Mouse (Mus musculus): Measurements from ENCODE around the gene 4930402H24Rik. TPM values are rescaled to one million over a fixed set of nuclear protein-coding genes. Genes with fewer than 3 reads are reported as not detected.

4930402H24Rik gene
- polyA plus RNA-seq, 1 experiment from 2014 or later, result 112 TPM

GRCm38 (mm10) chr2:130849688-130850087 lies 56.5 kb downstream of the 4930402H24Rik start:
- WGBS, result 78% methylated on average over 4 of the region's 4 CpGs
- no peak overlapping the region for H3K9ac ChIP-seq (replicated peaks)
- H3K4me1 ChIP-seq (replicated peaks), result no peaks in the 10 kb centered on the region
- no peaks in the 10 kb centered on the region for H3K9me3 ChIP-seq
- ATAC-seq, result no peak
- H3K27me3 ChIP-seq, result no peaks in the 10 kb centered on the region
- no peak overlapping the region for H3K27ac ChIP-seq
- H3K36me3 ChIP-seq, result no peaks in the 10 kb centered on the region
- no peak overlapping the region for H3K4me2 ChIP-seq (replicated peaks)
- no peak overlapping the region for H3K4me3 ChIP-seq (replicated peaks)

DNA sequence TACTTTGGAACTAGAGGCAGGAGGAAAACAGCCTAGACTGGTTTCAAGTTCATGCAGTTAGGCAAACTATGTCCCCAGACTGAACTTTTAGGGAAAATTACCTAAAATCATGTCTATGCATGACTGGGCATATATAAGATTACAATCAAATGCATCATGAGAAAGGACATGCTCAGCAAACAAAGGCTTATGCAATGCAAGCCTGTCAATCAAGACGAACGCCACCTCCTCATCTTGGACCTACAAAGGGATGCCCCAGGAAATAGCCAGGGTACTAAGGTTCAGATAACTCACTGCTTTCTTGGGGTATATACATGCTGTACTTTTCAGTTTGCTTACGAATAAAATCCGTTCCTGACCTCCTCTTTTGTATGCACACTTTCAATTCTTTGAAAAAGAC lies 57.9 kb downstream of the 4930402H24Rik start:
- no peak overlapping the region for H3K4me2 ChIP-seq (replicated peaks)
- WGBS, result 85% methylated on average over 4 of the region's 4 CpGs
- no peaks in the 10 kb centered on the region for H3K9me3 ChIP-seq
- H3K27me3 ChIP-seq, result no peaks in the 10 kb centered on the region
- no peak overlapping the region for H3K4me3 ChIP-seq (replicated peaks)
- no peaks in the 10 kb centered on the region for H3K4me1 ChIP-seq (replicated peaks)
- no peak overlapping the region for H3K9ac ChIP-seq (replicated peaks)
- no peak for ATAC-seq
- no peaks in the 10 kb centered on the region for H3K36me3 ChIP-seq
- H3K27ac ChIP-seq, result no peak overlapping the region

- H3K4me2 ChIP-seq (replicated peaks), result no peak overlapping the region
- H3K4me1 ChIP-seq (replicated peaks), result peaks cover 6% of the 10 kb centered on the region
- H3K27me3 ChIP-seq, result no peaks in the 10 kb centered on the region
- no peak overlapping the region for H3K9ac ChIP-seq (replicated peaks)
- H3K4me3 ChIP-seq (replicated peaks), result no peak overlapping the region
- 76% methylated on average over 2 of the region's 2 CpGs for WGBS
- H3K36me3 ChIP-seq, result no peaks in the 10 kb centered on the region
- H3K27ac ChIP-seq, result no peak overlapping the region
- no peak for ATAC-seq
- H3K9me3 ChIP-seq, result no peaks in the 10 kb centered on the region
These were observed 62.6 kb downstream of the 4930402H24Rik start for GRCm38 (mm10) chr2:130843623-130844022.

GRCm38 (mm10) chr2:130840846-130841245 lies 65.4 kb downstream of the 4930402H24Rik start:
- H3K9ac ChIP-seq (replicated peaks), result peak overlapping the region; percentile 97
- no peaks in the 10 kb centered on the region for H3K9me3 ChIP-seq
- H3K4me1 ChIP-seq (replicated peaks), result peaks cover 26% of the 10 kb centered on the region
- peak overlapping the region; percentile 96 for H3K4me3 ChIP-seq (replicated peaks)
- H3K4me2 ChIP-seq (replicated peaks), result peak overlapping the region; percentile 69
- H3K36me3 ChIP-seq, result peaks cover 11% of the 10 kb centered on the region; the same call in 1 of the 2 replicates
- H3K27ac ChIP-seq, result peak overlapping the region; percentile 99
- no peaks in the 10 kb centered on the region for H3K27me3 ChIP-seq
- WGBS, result 3% methylated on average over 4 of the region's 4 CpGs
- peak; percentile 78 for ATAC-seq

DNA sequence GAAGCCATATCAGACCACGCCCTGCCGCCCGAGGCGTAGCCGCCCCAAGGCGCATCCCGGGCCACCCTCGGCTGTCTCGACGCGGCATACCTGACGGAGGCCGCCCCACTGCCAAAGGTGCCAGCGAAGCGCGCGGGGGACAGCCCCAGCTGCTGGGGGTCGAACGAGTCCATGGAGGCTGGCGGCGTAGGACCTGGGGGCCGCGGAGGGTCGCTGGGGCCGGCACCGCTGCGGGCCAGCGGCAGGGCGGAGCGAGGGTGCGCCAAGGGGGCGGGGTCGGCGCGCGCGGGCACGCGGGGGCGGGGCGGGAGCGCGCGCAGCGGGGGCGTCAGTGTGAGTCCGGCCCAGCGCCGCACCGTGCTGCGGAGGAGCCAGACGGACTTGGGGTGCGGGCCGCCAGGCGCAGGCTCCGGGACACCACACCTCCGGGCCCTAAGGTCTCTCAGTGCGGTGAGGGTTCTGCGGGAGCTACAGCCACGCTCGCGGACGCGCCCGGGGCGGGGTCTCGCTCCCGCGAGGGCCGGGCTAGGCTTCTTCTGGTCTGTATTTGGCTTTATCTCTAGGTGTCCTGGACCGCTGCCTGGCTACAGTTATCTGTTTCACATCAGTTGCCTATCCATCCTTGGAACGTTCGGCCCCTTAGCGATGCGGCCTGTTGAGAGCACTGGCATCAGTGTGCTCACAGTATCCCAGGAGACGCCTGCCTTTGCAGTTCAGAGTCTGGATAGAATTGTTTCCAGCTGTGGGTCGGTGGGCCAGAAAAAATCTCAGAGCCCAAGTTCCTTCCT lies 66.1 kb downstream of the 4930402H24Rik start:
- H3K4me1 ChIP-seq (replicated peaks), result peaks cover 31% of the 10 kb centered on the region
- peak overlapping the region; percentile 99 for H3K27ac ChIP-seq
- peak overlapping the region; percentile 96 for H3K4me3 ChIP-seq (replicated peaks)
- no peaks in the 10 kb centered on the region for H3K9me3 ChIP-seq
- under 1% methylated on average over 73 of the region's 77 CpGs for WGBS
- no peaks in the 10 kb centered on the region for H3K27me3 ChIP-seq
- peak overlapping the region; percentile 97 for H3K9ac ChIP-seq (replicated peaks)
- peak; percentile 91 for ATAC-seq
- H3K4me2 ChIP-seq (replicated peaks), result peak overlapping the region; percentile 69
- H3K36me3 ChIP-seq, result peaks cover 16% of the 10 kb centered on the region

DNA sequence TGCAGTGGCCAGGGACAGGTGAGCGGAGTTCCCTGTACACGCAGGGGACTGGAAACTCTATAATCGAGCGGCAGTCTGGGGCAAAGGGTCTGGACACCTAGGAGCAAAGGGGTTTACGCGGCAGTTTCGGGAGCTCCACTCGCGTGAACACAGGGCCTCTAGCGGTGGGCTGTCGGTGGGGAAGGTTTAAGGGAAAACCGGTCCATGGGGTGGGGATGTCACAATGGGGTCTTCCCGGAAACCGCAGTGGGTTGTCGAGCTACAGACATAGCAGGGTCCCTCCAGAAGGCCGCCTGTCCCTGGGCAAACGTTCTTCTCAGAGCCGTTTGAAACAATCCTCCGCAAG lies 66.7 kb downstream of the 4930402H24Rik start:
- Histone ChIP-seq H3K9me3 (no peaks in the 10 kb centered on the region), H3K4me1 (replicated peaks) (peaks cover 32% of the 10 kb centered on the region), H3K36me3 (peaks cover 19% of the 10 kb centered on the region), H3K4me3 (replicated peaks) (peak overlapping the region; percentile 96), H3K27me3 (no peaks in the 10 kb centered on the region), H3K9ac (replicated peaks) (peak overlapping the region; percentile 97), H3K27ac (peak overlapping the region; percentile 99), H3K4me2 (replicated peaks) (peak overlapping the region; percentile 69)
- WGBS, result under 1% methylated on average over 19 of the region's 19 CpGs
- peak; percentile 62 for ATAC-seq

GRCm38 (mm10) chr2:130839084-130839483 lies 67.1 kb downstream of the 4930402H24Rik start:
- Histone ChIP-seq H3K4me1 (replicated peaks) (peaks cover 32% of the 10 kb centered on the region), H3K27me3 (no peaks in the 10 kb centered on the region), H3K9ac (replicated peaks) (peak overlapping the region; percentile 97), H3K4me2 (replicated peaks) (peak overlapping the region; percentile 69), H3K27ac (peak overlapping the region; percentile 99), H3K4me3 (replicated peaks) (peak overlapping the region; percentile 96), H3K36me3 (peaks cover 19% of the 10 kb centered on the region), H3K9me3 (no peaks in the 10 kb centered on the region)
- WGBS, result under 1% methylated on average over 10 of the region's 10 CpGs
- peak; percentile 3; the same call in 1 of the 2 replicates for ATAC-seq

DNA sequence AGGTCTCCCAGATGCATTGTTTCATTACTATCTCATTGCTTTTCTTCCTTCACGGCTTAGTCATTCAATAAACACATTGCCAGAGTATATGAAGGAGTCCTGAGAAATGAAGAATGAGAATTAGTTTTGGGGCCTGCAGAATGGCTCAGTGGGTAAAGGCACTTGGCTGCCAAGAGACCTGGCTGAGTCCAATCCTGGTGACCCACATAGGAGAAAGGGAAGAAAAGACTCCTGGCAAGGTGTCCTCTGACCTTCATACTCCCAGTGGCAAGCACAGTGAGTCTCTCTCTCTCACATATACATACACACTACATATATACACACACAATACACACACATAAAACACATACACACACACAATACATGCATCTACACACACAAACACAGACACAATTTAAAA lies 68.1 kb downstream of the 4930402H24Rik start:
- H3K4me1 ChIP-seq (replicated peaks), result peaks cover 32% of the 10 kb centered on the region
- H3K9me3 ChIP-seq, result no peaks in the 10 kb centered on the region
- H3K4me2 ChIP-seq (replicated peaks), result peak overlapping the region; percentile 69
- peak overlapping the region; percentile 97; the same call in 1 of the 2 replicates for H3K9ac ChIP-seq (replicated peaks)
- no peak for ATAC-seq
- no peak overlapping the region for H3K27ac ChIP-seq
- H3K36me3 ChIP-seq, result peaks cover 19% of the 10 kb centered on the region
- 68% methylated on average over 1 of the region's 1 CpGs for WGBS
- H3K27me3 ChIP-seq, result no peaks in the 10 kb centered on the region
- H3K4me3 ChIP-seq (replicated peaks), result peak overlapping the region; percentile 96

- WGBS, result 86% methylated on average over 3 of the region's 3 CpGs
- Histone ChIP-seq H3K27ac (no peak overlapping the region), H3K9me3 (no peaks in the 10 kb centered on the region)
These were observed 72.5 kb downstream of the 4930402H24Rik start for GRCm38 (mm10) chr2:130833699-130834098.

DNA sequence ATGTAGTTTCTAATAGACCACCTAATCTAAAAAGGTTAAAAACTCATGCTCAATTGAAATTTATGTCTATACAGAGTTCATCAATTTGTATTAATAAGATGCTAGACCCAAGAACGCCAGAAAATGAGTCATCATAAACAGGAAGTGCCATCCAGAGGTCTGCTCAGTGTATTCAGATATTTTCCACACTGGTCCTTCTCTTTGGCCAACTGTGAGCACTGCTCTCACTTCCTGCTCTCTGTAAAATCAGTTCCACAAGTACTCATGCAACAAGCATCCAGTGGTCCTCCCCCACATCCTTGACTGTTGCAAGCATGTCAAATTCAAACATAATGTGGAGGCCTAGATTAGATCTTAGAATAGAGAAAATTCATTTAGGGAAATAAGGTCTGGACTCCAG lies 73.6 kb downstream of the 4930402H24Rik start:
- Histone ChIP-seq H3K27me3 (no peaks in the 10 kb centered on the region), H3K36me3 (peaks cover 37% of the 10 kb centered on the region), H3K9ac (replicated peaks) (no peak overlapping the region), H3K4me1 (replicated peaks) (peaks cover 24% of the 10 kb centered on the region), H3K27ac (no peak overlapping the region), H3K4me2 (replicated peaks) (no peak overlapping the region), H3K9me3 (no peaks in the 10 kb centered on the region), H3K4me3 (replicated peaks) (no peak overlapping the region)
- ATAC-seq, result no peak
- 89% methylated on average over 1 of the region's 1 CpGs for WGBS

More at GRCm38 (mm10) chr2:130833699-130834098, 72.5 kb downstream of the 4930402H24Rik start:
- Histone ChIP-seq H3K27me3 (no peaks in the 10 kb centered on the region), H3K4me1 (replicated peaks) (peaks cover 32% of the 10 kb centered on the region), H3K4me2 (replicated peaks) (no peak overlapping the region), H3K9ac (replicated peaks) (no peak overlapping the region), H3K36me3 (peaks cover 36% of the 10 kb centered on the region), H3K4me3 (replicated peaks) (no peak overlapping the region)
- no peak for ATAC-seq

DNA sequence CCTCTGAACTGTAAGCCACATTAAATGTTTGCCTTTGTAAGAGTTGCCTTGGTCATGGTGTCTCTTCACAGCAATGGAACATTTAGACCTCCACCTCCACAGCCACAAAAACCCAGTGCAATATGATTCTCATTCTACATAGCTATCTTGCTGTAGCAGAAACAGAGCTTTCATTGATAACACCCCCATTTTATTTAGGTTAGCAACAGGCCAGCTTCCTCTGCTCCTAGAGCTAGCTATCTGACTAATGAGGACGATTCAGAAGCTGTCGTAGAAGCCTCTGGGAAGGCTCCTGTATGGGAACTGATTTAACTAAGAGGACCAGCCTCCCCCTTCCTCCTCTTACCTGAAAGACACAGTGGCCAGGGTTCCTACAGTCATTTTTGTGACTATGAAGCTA lies 74.2 kb downstream of the 4930402H24Rik start:
- no peak overlapping the region for H3K4me2 ChIP-seq (replicated peaks)
- H3K4me3 ChIP-seq (replicated peaks), result no peak overlapping the region
- H3K4me1 ChIP-seq (replicated peaks), result peaks cover 20% of the 10 kb centered on the region
- H3K9me3 ChIP-seq, result no peaks in the 10 kb centered on the region
- H3K36me3 ChIP-seq, result peaks cover 32% of the 10 kb centered on the region
- no peak overlapping the region for H3K9ac ChIP-seq (replicated peaks)
- no peak for ATAC-seq
- no peak overlapping the region for H3K27ac ChIP-seq
- H3K27me3 ChIP-seq, result no peaks in the 10 kb centered on the region
- 89% methylated on average over 2 of the region's 2 CpGs for WGBS

- H3K4me2 ChIP-seq (replicated peaks), result no peak overlapping the region
- no peak overlapping the region for H3K27ac ChIP-seq
- H3K36me3 ChIP-seq, result peaks cover 25% of the 10 kb centered on the region
- no peak overlapping the region for H3K9ac ChIP-seq (replicated peaks)
- no peak for ATAC-seq
- H3K27me3 ChIP-seq, result no peaks in the 10 kb centered on the region
- WGBS, result 88% methylated on average over 3 of the region's 3 CpGs
- no peak overlapping the region for H3K4me3 ChIP-seq (replicated peaks)
- H3K4me1 ChIP-seq (replicated peaks), result peaks cover 13% of the 10 kb centered on the region
- no peaks in the 10 kb centered on the region for H3K9me3 ChIP-seq
These were observed 76.0 kb downstream of the 4930402H24Rik start for GRCm38 (mm10) chr2:130830236-130830635.
